Mouse (Mus musculus) small intestine, adult 2 months (tissue): ENCODE data around the gene Tmem50a.

Source experiments
- CTCF ChIP-seq: fragments of 200-500 bp; IDR thresholded peaks from 2 replicates; pipeline ENCODE4 v1.5.1; 2012; ENCODE audit warnings: low read depth, mild to moderate bottlenecking, control low read depth, inconsistent platforms, low read length, moderate library complexity, mixed read lengths; ENCODE audit not compliant: insufficient replicate concordance, insufficient read length; ENCODE audit errors: extremely low read depth
- POLR2A ChIP-seq: fragments of 200-500 bp; IDR thresholded peaks from 2 replicates; pipeline ENCODE4 v1.6.1; 2012; ENCODE audit warnings: low read depth, mild to moderate bottlenecking, control low read depth, inconsistent platforms, low read length, moderate library complexity

- no peak for TF ChIP-seq CTCF
- TF ChIP-seq POLR2A = no peak
These were observed 46.8 kb downstream of the Tmem50a start for GRCm38 (mm10) chr4:134868065-134868464.
